Comparison of ENCODE assay signal across 24 mouse cellular contexts in genomic region chr11:111791267-111791926, GRCm38 (mm10).
DNase-seq lines count a peak whose midpoint lies in the region; ATAC-seq and TF ChIP-seq lines count a peak whose summit lies in the region.
"Had no signal": no experiment of that assay in that cellular context is flagged by ENCODE, and none has a peak within 500 bp of the region (broad histone marks: within the 10 kb centered on the region; RNA-seq: fewer than 3 reads in every experiment).

No protein-coding gene starts in this region.

- H3K4me2 ChIP-seq in heart, embryonic 11.5 days: peak overlapping the region; percentile 19; the same call in 1 of the 2 replicates
- no peak overlapping the region for H3K4me2 ChIP-seq in myocyte (ENCODE audit: low read depth)
- H3K4me2 ChIP-seq: heart, embryonic 13.5 days; hindbrain, embryonic 12.5 days; hindbrain, embryonic 15.5 days had no signal

- no peak overlapping the region for H3ac ChIP-seq in myocyte (ENCODE audit: control insufficient read depth, insufficient read length)

- no peaks in the 10 kb centered on the region for H3K9me3 ChIP-seq in heart, embryonic 11.5 days (replicated peaks; ENCODE audit: control insufficient read depth, low read length)
- H3K9me3 ChIP-seq: forebrain, embryonic 10.5 days; G1E; heart, embryonic 13.5 days; hindbrain, embryonic 12.5 days; hindbrain, embryonic 15.5 days had no signal

- H3K4me3 ChIP-seq in heart, embryonic 11.5 days (ENCODE audit: low read depth, low read length): no peak overlapping the region
- no peak overlapping the region for H3K4me3 ChIP-seq in myocyte
- H3K4me3 ChIP-seq: forebrain, embryonic 10.5 days; gastrocnemius, adult 2 months; heart, embryonic 13.5 days; hindbrain, embryonic 12.5 days; hindbrain, embryonic 15.5 days had no signal

- H3K36me3 ChIP-seq in heart, embryonic 11.5 days (ENCODE audit: control insufficient read depth, insufficient read depth, low read length): no peaks in the 10 kb centered on the region
- H3K36me3 ChIP-seq in myocyte (ENCODE audit: control insufficient read depth, insufficient read depth): no peaks in the 10 kb centered on the region
- H3K36me3 ChIP-seq: forebrain, embryonic 10.5 days; G1E; heart, embryonic 13.5 days; hindbrain, embryonic 12.5 days; hindbrain, embryonic 15.5 days had no signal

- H3K79me2 ChIP-seq in myocyte (ENCODE audit: control insufficient read depth, insufficient read depth): no peaks in the 10 kb centered on the region

- DNase-seq in heart, adult 18-20 months: no peak
- peak; percentile 1 for DNase-seq in lung, postnatal 36 days
- DNase-seq in lung, postnatal 14 days: no peak
- DNase-seq in layer of hippocampus, postnatal 25 days (ENCODE audit: extremely low spot score in 1 of 2, low spot score in 1 of 2): no peak
- DNase-seq: adrenal gland, adult 8-10 months; adrenal gland, postnatal 25 days; cerebellum, adult 11-12 months; cerebellum, adult 8-10 months; cerebellum, postnatal 14 days; forebrain, postnatal 0 days; gastrocnemius, adult 2 months; gastrocnemius, postnatal 14 days; heart, adult 11 months; heart, postnatal 14 days; heart, postnatal 4 days had no signal

- no peak overlapping the region for H3K9ac ChIP-seq in heart, embryonic 11.5 days (ENCODE audit: low read depth, low read length)
- H3K9ac ChIP-seq: forebrain, postnatal 0 days; heart, embryonic 13.5 days; hindbrain, embryonic 12.5 days; hindbrain, embryonic 15.5 days had no signal

- no peak for ATAC-seq in heart, embryonic 11.5 days (replicated peaks; ENCODE audit: insufficient number of reproducible peaks, low FRiP score, low TSS enrichment)
- ATAC-seq: activated CD4-positive, CD25-positive, alpha-beta regulatory T cell, adult 4 months; forebrain, embryonic 14.5 days; forebrain, postnatal 0 days had no signal

- 46% methylated on average over 6 of the region's 6 CpGs for WGBS in heart, embryonic 11.5 days (ENCODE audit: insufficient replicate concordance)

- no peak for TF ChIP-seq POLR2A in myocyte (IDR thresholded peaks at IDR 0.05; ENCODE audit: insufficient read length, low read depth)

- no peak overlapping the region for H3K27ac ChIP-seq in heart, embryonic 11.5 days (ENCODE audit: low read depth, low read length)
- H3K27ac ChIP-seq: forebrain, embryonic 10.5 days; gastrocnemius, adult 2 months; heart, embryonic 13.5 days; hindbrain, embryonic 12.5 days; hindbrain, embryonic 15.5 days had no signal

- no peaks in the 10 kb centered on the region for H3K4me1 ChIP-seq in heart, embryonic 11.5 days (ENCODE audit: control insufficient read depth, insufficient read depth, low read length)
- H3K4me1 ChIP-seq: forebrain, embryonic 10.5 days; heart, embryonic 13.5 days; hindbrain, embryonic 12.5 days; hindbrain, embryonic 15.5 days had no signal

- no peaks in the 10 kb centered on the region for H3K27me3 ChIP-seq in heart, embryonic 11.5 days (ENCODE audit: control insufficient read depth, insufficient read depth, low read length)
- H3K27me3 ChIP-seq in myocyte (ENCODE audit: control insufficient read depth, insufficient read depth, insufficient read length): no peaks in the 10 kb centered on the region
- H3K27me3 ChIP-seq: heart, embryonic 13.5 days; hindbrain, embryonic 12.5 days; hindbrain, embryonic 15.5 days had no signal

TF ChIP-seq in myocyte, 11 proteins besides CTCF, POLR2A, EP300 and RAD21:
- no peak for TF ChIP-seq MAX (IDR thresholded peaks at IDR 0.05; ENCODE audit: low read depth)
- peak; percentile 43; the same call in 1 of the 2 replicates for TF ChIP-seq CEBPB (IDR thresholded peaks at IDR 0.05; ENCODE audit: insufficient read depth, poor library complexity, severe bottlenecking)
